Mouse (Mus musculus) hematopoietic multipotent progenitor cell, adult 10-12 weeks (in vitro differentiated cells): ENCODE measurements around the gene Rhcg. TPM values are rescaled to one million over a fixed set of nuclear protein-coding genes. Genes with fewer than 3 reads are reported as not detected.

ENCODE experiments used
- polyA plus RNA-seq: library from polyadenylated mRNA; stranded (reverse); fragments of >175 nt; gene quantifications from 2 replicates; pipeline ENCODE4 v1.2.3, GENCODE M21; 2012; ENCODE audit warnings: low replicate concordance

The Rhcg gene
- polyA plus RNA-seq: not detected in 2 replicates

DNA sequence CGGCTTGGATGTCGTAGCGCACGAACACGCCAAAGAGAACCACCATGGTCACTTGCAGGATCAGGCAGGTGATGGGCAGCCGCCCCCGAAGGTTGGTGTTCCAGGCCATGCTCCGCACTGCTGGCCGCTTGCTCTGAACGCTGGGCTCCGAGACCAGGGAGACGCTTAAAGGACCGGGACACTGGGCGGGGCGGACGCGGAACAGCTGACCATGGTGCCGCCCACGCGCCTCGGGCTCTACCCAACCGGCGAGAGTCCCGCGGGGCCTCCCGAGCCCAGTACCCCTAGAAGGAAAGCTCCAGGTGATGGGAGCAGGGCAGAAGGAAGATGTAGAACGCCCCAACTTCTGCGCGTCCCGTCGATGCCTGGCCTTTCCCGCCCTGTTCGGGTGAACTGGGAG, at the start of gene Rhcg:
Rhcg (minus strand) TSS at position 240 of the 400 bp plus-strand sequence.

DNA sequence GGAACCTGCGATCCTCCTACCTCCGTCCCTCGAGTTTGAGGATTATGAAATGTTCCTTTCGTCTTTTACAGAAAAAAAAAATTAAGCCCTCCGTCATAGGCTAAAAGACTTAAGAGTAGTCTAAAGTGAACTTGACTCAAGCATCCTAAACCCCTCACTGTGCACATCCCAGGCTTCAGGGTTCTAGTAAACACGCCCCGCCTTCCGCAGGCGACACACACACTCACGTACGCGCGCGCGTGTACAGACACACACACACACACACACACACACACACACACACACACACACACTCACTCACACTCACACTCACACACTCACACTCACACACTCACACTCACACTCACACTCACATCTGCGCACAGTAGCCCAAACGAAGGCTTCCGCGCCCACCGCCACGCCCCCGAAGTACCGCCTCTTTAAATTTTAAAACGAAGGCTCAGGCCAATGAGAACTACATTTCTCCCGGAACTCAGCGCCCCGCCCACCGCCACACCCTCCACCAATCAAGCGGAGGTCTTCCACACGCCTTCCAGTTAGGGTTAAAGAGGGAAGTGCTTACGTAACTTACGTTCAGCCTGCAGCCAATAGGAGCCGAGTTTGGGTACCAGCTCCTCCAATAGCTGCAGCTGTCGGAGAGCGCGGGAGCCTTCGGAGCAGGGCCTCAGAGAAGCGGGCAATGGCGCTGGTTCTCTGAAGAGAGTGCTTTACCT, 42.3 kb upstream of the Rhcg start, which contains the start of gene Ticrr:
Ticrr (plus strand) TSS at position 619 of the 713 bp plus-strand sequence.

Other genes with a start within 250 kb of the Rhcg start
- gene Rlbp1, start 230.6 kb downstream of the Rhcg start, polyA plus RNA-seq: not detected in 2 replicates
- 0.12 and 0.49 TPM in 2 replicates for gene Fanci, start 225.7 kb downstream of the Rhcg start, polyA plus RNA-seq
- 45.7 and 130 TPM in 2 replicates for gene Polg, start 151.3 kb downstream of the Rhcg start, polyA plus RNA-seq
- gene Ticrr, start 42.5 kb upstream of the Rhcg start, polyA plus RNA-seq: 1.9 and 3.1 TPM in 2 replicates
- 0.75 and 1.1 TPM in 2 replicates for gene Kif7, start 98.1 kb upstream of the Rhcg start, polyA plus RNA-seq
- not detected in 2 replicates for gene Plin1, start 115.2 kb upstream of the Rhcg start, polyA plus RNA-seq
- 1.6 and 2.9 TPM in 2 replicates for gene Pex11a, start 125.5 kb upstream of the Rhcg start, polyA plus RNA-seq
- gene Wdr93, start 125.5 kb upstream of the Rhcg start, polyA plus RNA-seq: not detected in 2 replicates
- not detected in 2 replicates for gene Mesp1, start 176.1 kb upstream of the Rhcg start, polyA plus RNA-seq
- gene Mesp2, start 193.1 kb upstream of the Rhcg start, polyA plus RNA-seq: 0.17 TPM in 1 of 2 replicates, not detected in the other
- 15.8 and 18.1 TPM in 2 replicates for gene Anpep, start 243.4 kb upstream of the Rhcg start, polyA plus RNA-seq